Mouse (Mus musculus) limb, embryonic 12.5 days (tissue): Measurements from ENCODE around the gene Sync. TPM values are rescaled to one million over a fixed set of nuclear protein-coding genes. Genes with fewer than 3 reads are reported as not detected.

Experiments
- ATAC-seq: fragments of 200-750 bp; cut with Nextera tagmentation; 2 replicates; pipeline ENCODE4 v1.8.0; 2017; ENCODE audit warnings: low read depth, moderate TSS enrichment; ENCODE audit not compliant: insufficient number of reproducible peaks, insufficient read depth, low FRiP score, low TSS enrichment
- H3K27ac ChIP-seq: fragments of 300-500 bp; sonication (generic); 2 replicates; pipeline ENCODE4 v1.5.1; 2016; ENCODE audit warnings: mild to moderate bottlenecking, moderate library complexity
- H3K27me3 ChIP-seq: fragments of 300-500 bp; sonication (generic); 2 replicates; pipeline ENCODE4 v1.6.1; 2016; ENCODE audit warnings: mild to moderate bottlenecking, moderate library complexity
- H3K36me3 ChIP-seq: fragments of 300-500 bp; sonication (generic); 2 replicates; pipeline ENCODE4 v1.6.1; 2016; ENCODE audit warnings: mild to moderate bottlenecking, moderate library complexity
- H3K4me1 ChIP-seq: fragments of 300-500 bp; sonication (generic); replicated peaks from 2 replicates; pipeline ENCODE4 v1.6.1; 2016
- H3K4me2 ChIP-seq: fragments of 300-500 bp; sonication (generic); 2 replicates; pipeline ENCODE4 v1.6.1; 2016; ENCODE audit warnings: mild to moderate bottlenecking, moderate library complexity
- H3K4me3 ChIP-seq: fragments of 300-500 bp; sonication (generic); replicated peaks from 2 replicates; pipeline ENCODE4 v1.5.1; 2016; ENCODE audit warnings: mild to moderate bottlenecking
- H3K9ac ChIP-seq: fragments of 300-500 bp; sonication (generic); replicated peaks from 2 replicates; pipeline ENCODE4 v1.6.1; 2016; ENCODE audit warnings: mild to moderate bottlenecking, moderate library complexity
- H3K9me3 ChIP-seq: fragments of 300-500 bp; sonication (generic); 2 replicates; pipeline ENCODE4 v1.6.1; 2016; ENCODE audit warnings: mild to moderate bottlenecking, moderate library complexity
- WGBS: fragments of 180-500 bp; shearing (Covaris S2); methylation state at CpG from one replicate; pipeline ENCODE4 v1.1.7; 2016; 5-methylcytosine and 5-hydroxymethylcytosine counted together
- polyA plus RNA-seq: library from polyadenylated mRNA; unstranded; fragments of >200 nt; fragmentation: Nextera tagmentation; extraction: Ambion mirVana; gene quantifications from 2 replicates; pipeline ENCODE4 v1.2.1, GENCODE M21; 2016

Sync gene
- polyA plus RNA-seq, 1 experiment from 2014 or later, result 1.2 TPM

GRCm38 (mm10) chr4:129248243-129248767 is 39.1 kb upstream of the Sync start:
- H3K27me3 ChIP-seq, result peaks cover 70% of the 10 kb centered on the region
- peak overlapping the region; percentile 58 for H3K4me3 ChIP-seq
- H3K9ac ChIP-seq, result peak overlapping the region; percentile 67
- peaks cover 33% of the 10 kb centered on the region for H3K4me1 ChIP-seq
- H3K27ac ChIP-seq, result no peak overlapping the region
- no peaks in the 10 kb centered on the region for H3K9me3 ChIP-seq
- H3K4me2 ChIP-seq, result peak overlapping the region; percentile 93
- no peaks in the 10 kb centered on the region for H3K36me3 ChIP-seq
- WGBS, result 1% methylated on average over 49 of the region's 74 CpGs
- ATAC-seq, result no peak

GRCm38 (mm10) chr4:129249288-129249687 is 38.1 kb upstream of the Sync start:
- Histone ChIP-seq H3K4me2 (no peak overlapping the region), H3K9me3 (no peaks in the 10 kb centered on the region), H3K36me3 (no peaks in the 10 kb centered on the region), H3K4me3 (0 out of 2 replicates have a peak overlapping the region, but pooled peaks have one; percentile 58), H3K9ac (no peak overlapping the region), H3K4me1 (peaks cover 33% of the 10 kb centered on the region), H3K27me3 (peaks cover 68% of the 10 kb centered on the region), H3K27ac (no peak overlapping the region)
- no peak for ATAC-seq
- WGBS, result 28% methylated on average over 7 of the region's 7 CpGs

- Histone ChIP-seq H3K27me3 (peaks cover 52% of the 10 kb centered on the region), H3K27ac (no peak overlapping the region), H3K4me1 (peaks cover 33% of the 10 kb centered on the region), H3K36me3 (no peaks in the 10 kb centered on the region), H3K4me3 (0 out of 2 replicates have a peak overlapping the region, but pooled peaks have one; percentile 12), H3K9me3 (no peaks in the 10 kb centered on the region), H3K4me2 (peak overlapping the region; percentile 51), H3K9ac (peak overlapping the region; percentile 40; the same call in 1 of the 2 replicates)
- 15% methylated on average over 15 of the region's 15 CpGs for WGBS
- no peak for ATAC-seq
Measured at GRCm38 (mm10) chr4:129250759-129251481, 36.5 kb upstream of the Sync start.

- Histone ChIP-seq H3K4me3 (peak overlapping the region; percentile 12; the same call in 1 of the 2 replicates), H3K4me1 (peaks cover 36% of the 10 kb centered on the region), H3K27me3 (peaks cover 45% of the 10 kb centered on the region), H3K36me3 (no peaks in the 10 kb centered on the region), H3K4me2 (peak overlapping the region; percentile 51), H3K9me3 (no peaks in the 10 kb centered on the region), H3K9ac (peak overlapping the region; percentile 40; the same call in 1 of the 2 replicates), H3K27ac (no peak overlapping the region)
- ATAC-seq, result no peak
- 3% methylated on average over 15 of the region's 15 CpGs for whole genome bisulfite sequencing
Measured at GRCm38 (mm10) chr4:129251482-129252125, 35.8 kb upstream of the Sync start.

- peaks cover 36% of the 10 kb centered on the region for H3K27me3 ChIP-seq
- no peaks in the 10 kb centered on the region for H3K36me3 ChIP-seq
- H3K4me1 ChIP-seq, result peaks cover 38% of the 10 kb centered on the region
- no peak overlapping the region for H3K9ac ChIP-seq
- no peak for ATAC-seq
- H3K9me3 ChIP-seq, result no peaks in the 10 kb centered on the region
- H3K4me2 ChIP-seq, result no peak overlapping the region
- no peak overlapping the region for H3K4me3 ChIP-seq
- 80% methylated on average over 2 of the region's 2 CpGs for WGBS
- H3K27ac ChIP-seq, result no peak overlapping the region
Measured at GRCm38 (mm10) chr4:129252492-129252891, 34.9 kb upstream of the Sync start.

GRCm38 (mm10) chr4:129254571-129254970 is 32.8 kb upstream of the Sync start:
- ATAC-seq, result no peak
- Histone ChIP-seq H3K4me2 (no peak overlapping the region), H3K36me3 (no peaks in the 10 kb centered on the region), H3K9ac (no peak overlapping the region), H3K9me3 (no peaks in the 10 kb centered on the region), H3K27me3 (peaks cover 17% of the 10 kb centered on the region), H3K4me3 (no peak overlapping the region), H3K4me1 (peaks cover 21% of the 10 kb centered on the region), H3K27ac (no peak overlapping the region)
- WGBS, result 91% methylated on average over 3 of the region's 3 CpGs

- H3K4me1 ChIP-seq, result peaks cover 16% of the 10 kb centered on the region
- H3K36me3 ChIP-seq, result no peaks in the 10 kb centered on the region
- no peak overlapping the region for H3K4me3 ChIP-seq
- ATAC-seq, result no peak
- H3K27me3 ChIP-seq, result peaks cover 7% of the 10 kb centered on the region; the same call in 1 of the 2 replicates
- H3K4me2 ChIP-seq, result no peak overlapping the region
- 34% methylated on average over 8 of the region's 8 CpGs for WGBS
- no peaks in the 10 kb centered on the region for H3K9me3 ChIP-seq
- H3K9ac ChIP-seq, result no peak overlapping the region
- H3K27ac ChIP-seq, result no peak overlapping the region
Measured at GRCm38 (mm10) chr4:129256450-129257380, 30.7 kb upstream of the Sync start.

- peaks cover 4% of the 10 kb centered on the region; the same call in 1 of the 2 replicates for H3K27me3 ChIP-seq
- H3K4me1 ChIP-seq, result peaks cover 26% of the 10 kb centered on the region
- H3K9ac ChIP-seq, result no peak overlapping the region
- ATAC-seq, result no peak
- no peak overlapping the region for H3K4me2 ChIP-seq
- no peak overlapping the region for H3K27ac ChIP-seq
- H3K36me3 ChIP-seq, result no peaks in the 10 kb centered on the region
- no peaks in the 10 kb centered on the region for H3K9me3 ChIP-seq
- H3K4me3 ChIP-seq, result no peak overlapping the region
- WGBS, result 80% methylated on average over 4 of the region's 4 CpGs
Measured at GRCm38 (mm10) chr4:129259101-129259500, 28.3 kb upstream of the Sync start.

GRCm38 (mm10) chr4:129260678-129261077 is 26.7 kb upstream of the Sync start:
- whole genome bisulfite sequencing, result 21% methylated on average over 6 of the region's 6 CpGs
- Histone ChIP-seq H3K27me3 (peaks cover 4% of the 10 kb centered on the region; the same call in 1 of the 2 replicates), H3K27ac (no peak overlapping the region), H3K4me2 (no peak overlapping the region), H3K9ac (peak overlapping the region; percentile 34; the same call in 1 of the 2 replicates), H3K9me3 (no peaks in the 10 kb centered on the region), H3K4me3 (no peak overlapping the region), H3K36me3 (no peaks in the 10 kb centered on the region), H3K4me1 (peaks cover 26% of the 10 kb centered on the region)
- ATAC-seq, result no peak

- H3K4me3 ChIP-seq, result no peak within 1 kb of the TSS
- peaks cover 26% of the 10 kb centered on the region for H3K4me1 ChIP-seq
- H3K36me3 ChIP-seq, result no peaks in the 10 kb centered on the region
- no peak within 1 kb of the TSS for H3K4me2 ChIP-seq
- H3K9ac ChIP-seq, result peak within 1 kb of the TSS; percentile 34; the same call in 1 of the 2 replicates
- no peaks in the 10 kb centered on the region for H3K9me3 ChIP-seq
- no peak for ATAC-seq
- 14% methylated on average over 2 of the region's 4 CpGs for WGBS
- H3K27ac ChIP-seq, result no peak within 1 kb of the TSS
- peaks cover 4% of the 10 kb centered on the region; the same call in 1 of the 2 replicates for H3K27me3 ChIP-seq
Measured at GRCm38 (mm10) chr4:129261196-129261595, 26.2 kb upstream of the Sync start, which contains the start of gene C77080. Gene C77080, minus strand, starts transcription at chr4:129261404.
